Mouse (Mus musculus) lung, adult 2 months (tissue): ENCODE measurements at regions not wholly inside any gene's neighbourhood (a gene's known extent, or its start where the extent isn't known, plus 50 kb on each side); places are given as distances from the start of the nearest gene placed in this dataset.

Source experiments
- CTCF ChIP-seq: fragments of 200-500 bp; IDR thresholded peaks from 2 replicates; pipeline ENCODE4 v1.5.1; 2011; ENCODE audit warnings: mild to moderate bottlenecking, low read length, control low read depth; ENCODE audit not compliant: insufficient read depth
- POLR2A ChIP-seq: fragments of 200-500 bp; IDR thresholded peaks from 2 replicates; pipeline ENCODE4 v1.6.1; 2011; ENCODE audit warnings: low read depth, mild to moderate bottlenecking, control low read depth, low read length, borderline replicate concordance; ENCODE audit errors: extremely low read depth

DNA sequence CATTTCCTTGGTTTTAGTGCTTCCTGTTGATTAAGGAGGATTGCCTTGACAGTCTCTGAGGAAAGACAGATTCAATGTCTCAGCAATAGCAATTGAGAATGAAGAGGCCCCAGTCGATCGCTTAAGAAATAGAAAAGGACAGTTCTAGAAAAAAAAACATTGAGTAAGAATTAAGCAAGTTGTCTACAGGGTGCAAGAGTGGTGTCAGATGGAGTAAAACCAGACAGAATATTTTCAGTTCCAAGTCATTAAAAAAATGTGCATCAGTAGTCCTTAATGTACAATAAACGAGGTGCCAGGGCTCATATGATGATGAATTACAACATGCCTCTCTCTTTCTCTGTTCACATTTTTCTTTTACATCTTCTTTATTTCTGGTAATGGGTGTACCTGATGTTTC, 248.5 kb upstream of the Cdh11 start:
- no peak for TF ChIP-seq CTCF
- no peak for TF ChIP-seq POLR2A
